ENCODE assay signal across 18 mouse cellular contexts in genomic region chr7:137289290-137289957, GRCm38 (mm10). TPM values are rescaled to one million over a fixed set of nuclear protein-coding genes. Genes with fewer than 3 reads are reported as not detected.
DNase-seq lines count a peak whose midpoint lies in the region; ATAC-seq lines count a peak whose summit lies in the region.
"Had no signal": no experiment of that assay in that cellular context is flagged by ENCODE, and none has a peak within 500 bp of the region (broad histone marks: within the 10 kb centered on the region; RNA-seq: fewer than 3 reads in every experiment).

No protein-coding gene starts in this region.

- peaks cover 48% of the 10 kb centered on the region for H3K4me1 ChIP-seq in midbrain, embryonic 12.5 days
- H3K4me1 ChIP-seq in midbrain, embryonic 14.5 days (ENCODE audit: control insufficient read depth, insufficient read depth, low read length): peaks cover 50% of the 10 kb centered on the region

- H3K27me3 ChIP-seq in midbrain, embryonic 12.5 days: no peaks in the 10 kb centered on the region
- no peaks in the 10 kb centered on the region for H3K27me3 ChIP-seq in midbrain, embryonic 14.5 days (ENCODE audit: control insufficient read depth, insufficient read depth, low read length)
- H3K27me3 ChIP-seq: limb, embryonic 15.5 days had no signal

- no peaks in the 10 kb centered on the region for H3K9me3 ChIP-seq in midbrain, embryonic 12.5 days
- no peaks in the 10 kb centered on the region for H3K9me3 ChIP-seq in midbrain, embryonic 14.5 days (ENCODE audit: control insufficient read depth, low read length)
- H3K9me3 ChIP-seq: forebrain, embryonic 13.5 days; limb, embryonic 15.5 days had no signal

- peak; percentile 80 for DNase-seq in heart, adult 11 months
- no peak for DNase-seq in heart, adult 9 months (ENCODE audit: low spot score in 2 of 2)
- DNase-seq in midbrain, embryonic 14.5 days: no peak
- DNase-seq in thymus, adult 18-20 months: peak; percentile 52 to 67
- DNase-seq in testis, postnatal 14 days (ENCODE audit: low spot score): no peak
- DNase-seq in layer of hippocampus, adult 11-12 months (ENCODE audit: low spot score): no peak
- DNase-seq in frontal cortex, postnatal 25 days (ENCODE audit: low spot score in 2 of 2): no peak
- DNase-seq: adrenal gland, adult 2 months; cerebellum, postnatal 14 days; heart, adult 2 months; kidney, adult 9 months; kidney, postnatal 36 days; lung, adult 18-20 months; retina, postnatal 1 day; right cerebral cortex, postnatal 4 days had no signal

- no peak overlapping the region for H3K4me2 ChIP-seq in midbrain, embryonic 12.5 days (replicated peaks)
- H3K4me2 ChIP-seq in midbrain, embryonic 14.5 days (ENCODE audit: low read length): no peak overlapping the region
- H3K4me2 ChIP-seq: forebrain, embryonic 13.5 days; limb, embryonic 15.5 days had no signal

- no peaks in the 10 kb centered on the region for H3K36me3 ChIP-seq in midbrain, embryonic 12.5 days
- H3K36me3 ChIP-seq in midbrain, embryonic 14.5 days (ENCODE audit: control insufficient read depth, insufficient read depth, low read length): no peaks in the 10 kb centered on the region

- H3K9ac ChIP-seq in midbrain, embryonic 12.5 days (replicated peaks): no peak overlapping the region
- H3K9ac ChIP-seq in midbrain, embryonic 14.5 days (replicated peaks; ENCODE audit: low read length): no peak overlapping the region
- H3K9ac ChIP-seq: forebrain, embryonic 13.5 days; limb, embryonic 15.5 days had no signal

- H3K27ac ChIP-seq in midbrain, embryonic 12.5 days (replicated peaks): 0 out of 2 replicates have a peak overlapping the region, but pooled peaks have one; percentile 15
- H3K27ac ChIP-seq in midbrain, embryonic 14.5 days (replicated peaks; ENCODE audit: low read depth, low read length): no peak overlapping the region
- H3K27ac ChIP-seq: forebrain, embryonic 13.5 days; heart, adult 2 months; limb, embryonic 15.5 days had no signal

- H3K4me3 ChIP-seq in midbrain, embryonic 12.5 days: no peak overlapping the region
- H3K4me3 ChIP-seq in midbrain, embryonic 14.5 days (replicated peaks; ENCODE audit: low read depth, low read length): no peak overlapping the region
- H3K4me3 ChIP-seq: forebrain, embryonic 13.5 days; heart, adult 2 months; limb, embryonic 15.5 days had no signal

- WGBS in midbrain, embryonic 12.5 days: 65% methylated on average over 3 of the region's 3 CpGs
- WGBS in midbrain, embryonic 14.5 days: 40% methylated on average over 3 of the region's 3 CpGs

- peak; percentile 65; the same call in 1 of the 2 replicates for ATAC-seq in midbrain, embryonic 12.5 days (ENCODE audit: low FRiP score, low read depth)
- ATAC-seq in midbrain, embryonic 14.5 days (ENCODE audit: low FRiP score, low TSS enrichment): no peak
- ATAC-seq: forebrain, embryonic 13.5 days had no signal

RNA-seq across cellular contexts. Expression of gene Ebf3, which starts 24.8 kb away (rescaled TPM):
- 23.3 and 24.9 TPM in 2 replicates for polyA plus RNA-seq in midbrain, embryonic 12.5 days (2016; fragmentation: Nextera tagmentation; extraction: Ambion mirVana)
- 34.0 and 43.4 TPM in 2 replicates for polyA plus RNA-seq in midbrain, embryonic 14.5 days (2014; fragmentation: Nextera tagmentation; extraction: Ambion mirVana)

Comparison
In these comparisons a context has a peak if more than half of its experiments do, and no peak if none do; other contexts are left out.
1. DNase-seq: peak in heart, adult 11 months (single experiment) and thymus, adult 18-20 months (2 of 2); none in heart, adult 9 months (0 of 2), midbrain, embryonic 14.5 days (single experiment), testis, postnatal 14 days (single experiment), layer of hippocampus, adult 11-12 months (single experiment) and frontal cortex, postnatal 25 days (0 of 2).